Mouse (Mus musculus): ENCODE results near the gene Atxn7. TPM values are rescaled to one million over a fixed set of nuclear protein-coding genes. Genes with fewer than 3 reads are reported as not detected.

Gene Atxn7
- polyA plus RNA-seq, 1 experiment from 2014 or later: 3.0 TPM

DNA sequence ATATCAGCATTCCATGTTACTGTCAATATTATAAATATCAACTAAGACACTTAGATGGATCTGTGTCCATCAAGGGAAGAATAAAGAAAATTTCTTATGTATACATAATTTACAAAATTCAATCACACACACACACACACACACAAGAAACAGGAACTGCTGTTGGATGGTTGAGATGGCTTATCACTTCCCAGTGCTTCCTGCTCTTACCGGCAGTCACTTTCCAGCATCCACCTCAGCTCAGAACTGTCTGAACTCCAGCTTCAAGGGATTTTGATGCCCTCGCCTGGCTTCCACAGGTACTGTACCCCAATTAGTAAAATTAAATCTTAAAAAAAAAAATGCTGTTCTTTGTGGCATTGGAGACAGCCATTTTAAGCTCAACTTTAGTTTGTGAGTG is 27.2 kb downstream of the Atxn7 start:
- no peak for ATAC-seq (replicated peaks; ENCODE audit: insufficient number of reproducible peaks, insufficient read depth, low FRiP score, low read depth)
- Histone ChIP-seq H3K27ac (no peak overlapping the region), H3K9me3 (replicated peaks) (no peaks in the 10 kb centered on the region), H3K4me3 (no peak overlapping the region), H3K4me1 (replicated peaks) (no peaks in the 10 kb centered on the region), H3K27me3 (no peaks in the 10 kb centered on the region), H3K4me2 (no peak overlapping the region), H3K9ac (no peak overlapping the region), H3K36me3 (no peaks in the 10 kb centered on the region)
- WGBS: 44% methylated on average over 2 of the region's 2 CpGs

DNA sequence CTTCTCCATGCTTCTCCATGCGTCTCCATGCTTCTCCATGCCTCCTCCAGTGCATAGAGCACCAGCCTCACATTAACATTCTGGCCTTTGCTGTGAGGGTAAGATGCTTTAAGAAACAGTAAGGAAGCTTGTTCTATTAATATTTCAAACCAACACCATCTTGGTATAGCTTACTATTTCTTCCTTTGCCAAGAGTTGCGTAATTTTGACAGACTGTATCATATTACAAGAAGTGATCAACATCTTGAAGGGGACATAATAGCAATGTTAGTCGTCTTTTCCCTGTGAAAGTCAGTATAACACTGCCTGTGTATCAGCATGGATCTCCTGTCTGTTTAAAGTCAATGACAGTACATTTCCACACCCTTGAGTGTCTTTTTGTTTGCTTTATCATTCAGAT is 29.5 kb downstream of the Atxn7 start:
- 83% methylated on average over 3 of the region's 3 CpGs for WGBS

DNA sequence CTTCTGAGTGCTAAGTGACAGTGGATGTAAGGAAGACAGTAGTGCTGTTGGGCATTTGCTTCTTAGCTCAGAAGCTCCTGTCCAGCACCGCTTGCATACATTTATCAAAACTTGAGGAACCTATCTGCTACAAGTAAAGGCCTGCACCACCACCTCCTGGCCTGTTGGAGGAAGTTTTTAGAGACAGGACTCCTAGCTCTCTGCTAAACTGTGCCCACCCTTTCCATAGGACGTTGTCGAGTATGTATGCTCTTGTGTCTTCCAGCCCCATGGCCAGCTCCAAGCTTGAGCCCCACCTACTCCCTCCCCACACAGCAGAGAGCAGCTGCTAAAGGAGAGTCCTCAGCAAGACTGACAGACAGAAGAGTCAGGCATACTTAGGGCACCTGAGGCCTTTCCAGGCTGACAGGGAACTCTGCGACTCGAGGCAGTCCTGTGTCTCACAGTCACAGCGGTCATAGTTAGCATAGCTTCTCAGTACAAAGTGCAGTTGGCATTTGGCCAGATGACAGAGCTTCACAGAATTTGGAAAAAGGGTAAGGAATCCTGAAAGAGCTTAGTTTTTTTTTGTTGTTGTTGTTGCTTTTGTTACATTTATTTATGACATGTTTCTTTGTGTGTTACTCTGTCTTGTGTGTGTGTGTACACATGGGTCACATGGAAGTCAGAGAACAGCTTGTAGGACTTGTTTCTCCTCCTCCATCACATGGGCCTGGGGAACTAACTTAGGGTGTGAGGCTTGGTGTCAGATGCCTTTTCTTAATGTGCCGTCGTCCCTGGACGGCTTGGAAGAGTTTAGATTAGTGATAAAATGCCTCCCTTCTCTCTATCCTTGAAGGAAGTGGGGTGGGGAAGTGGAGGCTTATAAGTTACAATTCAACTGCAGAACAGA is 34.2 kb downstream of the Atxn7 start:
- H3K27me3 ChIP-seq: no peaks in the 10 kb centered on the region
- no peak overlapping the region for H3K9ac ChIP-seq
- no peak for ATAC-seq (replicated peaks; ENCODE audit: insufficient number of reproducible peaks, insufficient read depth, low FRiP score, low read depth)
- H3K9me3 ChIP-seq (replicated peaks): no peaks in the 10 kb centered on the region
- WGBS: 27% methylated on average over 9 of the region's 9 CpGs
- H3K27ac ChIP-seq: no peak overlapping the region
- peaks cover 13% of the 10 kb centered on the region for H3K4me1 ChIP-seq (replicated peaks)
- no peak overlapping the region for H3K4me3 ChIP-seq
- no peaks in the 10 kb centered on the region for H3K36me3 ChIP-seq
- H3K4me2 ChIP-seq: no peak overlapping the region

More for the DNA sequence above, 29.5 kb downstream of the Atxn7 start:
- Histone ChIP-seq H3K27ac (no peak overlapping the region), H3K9me3 (replicated peaks) (no peaks in the 10 kb centered on the region), H3K4me1 (replicated peaks) (peaks cover 8% of the 10 kb centered on the region), H3K4me3 (no peak overlapping the region), H3K9ac (no peak overlapping the region), H3K27me3 (no peaks in the 10 kb centered on the region), H3K4me2 (no peak overlapping the region), H3K36me3 (no peaks in the 10 kb centered on the region)
- no peak for ATAC-seq (replicated peaks; ENCODE audit: insufficient number of reproducible peaks, insufficient read depth, low FRiP score, low read depth)

DNA sequence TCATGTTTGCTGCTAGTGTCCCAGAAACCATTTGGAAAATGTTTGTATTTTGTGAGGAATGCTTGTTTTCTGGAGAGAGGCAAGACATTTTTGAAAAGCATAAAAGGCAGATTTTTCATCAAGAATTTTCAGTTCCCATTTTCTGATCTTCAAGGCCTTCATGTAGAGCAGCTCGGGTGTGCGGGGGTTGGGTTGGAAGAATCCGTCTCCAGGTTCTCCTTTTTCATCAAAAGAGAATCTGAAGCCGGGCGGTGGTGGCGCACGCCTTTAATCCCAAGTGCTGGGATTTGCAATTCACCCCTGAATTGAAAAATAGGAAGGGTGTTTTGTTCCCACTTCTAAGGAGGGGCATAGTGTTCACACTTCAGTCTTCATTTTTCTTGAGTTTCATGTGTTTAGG is 41.5 kb downstream of the Atxn7 start:
- Histone ChIP-seq H3K36me3 (no peaks in the 10 kb centered on the region), H3K27ac (no peak overlapping the region), H3K27me3 (no peaks in the 10 kb centered on the region), H3K4me1 (replicated peaks) (no peaks in the 10 kb centered on the region), H3K9me3 (replicated peaks) (no peaks in the 10 kb centered on the region), H3K9ac (no peak overlapping the region), H3K4me2 (no peak overlapping the region), H3K4me3 (no peak overlapping the region)
- ATAC-seq (replicated peaks; ENCODE audit: insufficient number of reproducible peaks, insufficient read depth, low FRiP score, low read depth): no peak
- 92% methylated on average over 7 of the region's 7 CpGs for WGBS

- Histone ChIP-seq H3K4me2 (no peak overlapping the region), H3K9ac (no peak overlapping the region), H3K4me1 (replicated peaks) (peaks cover 14% of the 10 kb centered on the region), H3K9me3 (replicated peaks) (no peaks in the 10 kb centered on the region), H3K27ac (no peak overlapping the region), H3K27me3 (no peaks in the 10 kb centered on the region), H3K4me3 (no peak overlapping the region), H3K36me3 (no peaks in the 10 kb centered on the region)
- ATAC-seq (replicated peaks; ENCODE audit: insufficient number of reproducible peaks, insufficient read depth, low FRiP score, low read depth): no peak
- WGBS: 37% methylated on average over 6 of the region's 6 CpGs
These were observed 48.5 kb downstream of the Atxn7 start for GRCm38 (mm10) chr14:14009712-14010111.

GRCm38 (mm10) chr14:14012383-14013251 is 51.4 kb downstream of the Atxn7 start:
- Histone ChIP-seq H3K4me1 (replicated peaks) (peaks cover 14% of the 10 kb centered on the region), H3K27ac (peak overlapping the region; percentile 100), H3K27me3 (no peaks in the 10 kb centered on the region), H3K4me2 (peak overlapping the region; percentile 87), H3K4me3 (peak overlapping the region; percentile 89), H3K36me3 (no peaks in the 10 kb centered on the region), H3K9me3 (replicated peaks) (no peaks in the 10 kb centered on the region), H3K9ac (peak overlapping the region; percentile 96)
- under 1% methylated on average over 86 of the region's 116 CpGs for WGBS
- peak; percentile 94 for ATAC-seq (replicated peaks; ENCODE audit: insufficient number of reproducible peaks, insufficient read depth, low FRiP score, low read depth)

GRCm38 (mm10) chr14:14013252-14013711 is 52.0 kb downstream of the Atxn7 start:
- peak overlapping the region; percentile 96 for H3K9ac ChIP-seq
- H3K4me1 ChIP-seq (replicated peaks): peaks cover 14% of the 10 kb centered on the region
- under 1% methylated on average over 26 of the region's 27 CpGs for WGBS
- peak overlapping the region; percentile 89 for H3K4me3 ChIP-seq
- peak overlapping the region; percentile 87 for H3K4me2 ChIP-seq
- H3K9me3 ChIP-seq (replicated peaks): no peaks in the 10 kb centered on the region
- 0 out of 2 replicates have a peak, but pooled peaks cover under 1% of the 10 kb centered on the region for H3K36me3 ChIP-seq
- ATAC-seq (replicated peaks; ENCODE audit: insufficient number of reproducible peaks, insufficient read depth, low FRiP score, low read depth): peak; percentile 41
- H3K27ac ChIP-seq: peak overlapping the region; percentile 100
- H3K27me3 ChIP-seq: no peaks in the 10 kb centered on the region

DNA sequence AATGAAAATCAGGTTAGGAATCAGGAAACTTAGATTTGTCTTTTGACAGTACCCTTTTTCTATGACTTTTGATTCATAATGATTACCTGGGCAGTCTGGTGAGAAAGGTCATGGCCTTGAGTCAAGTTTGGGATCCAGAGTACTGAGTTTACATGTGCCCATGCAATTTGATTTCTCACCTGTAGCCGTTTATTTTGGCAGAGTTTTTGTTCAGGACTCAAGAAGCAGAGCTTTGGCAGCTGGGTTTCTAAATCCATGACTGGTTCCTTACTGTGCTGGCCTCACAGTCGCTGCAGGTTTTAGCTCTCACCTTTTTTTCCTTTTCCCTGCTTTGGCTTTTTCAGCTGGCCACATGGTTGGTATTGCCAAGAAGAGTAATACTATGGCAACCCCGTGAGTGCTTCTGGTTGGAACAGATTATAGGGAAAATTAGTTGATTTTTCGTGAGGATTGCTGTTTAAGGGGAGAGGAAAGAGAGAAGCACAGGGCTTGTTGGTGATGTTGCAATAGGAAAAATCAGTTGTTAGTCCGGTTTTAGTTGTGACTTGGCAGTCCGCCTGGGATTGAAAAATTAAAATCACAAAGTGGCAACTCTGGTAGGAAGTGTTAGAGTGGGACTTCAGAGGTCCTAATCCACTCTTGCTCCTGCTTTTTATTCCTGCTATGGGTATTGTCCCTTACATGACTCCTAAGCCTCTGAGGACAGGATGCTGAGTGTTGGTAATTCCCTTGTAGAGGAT is 53.6 kb downstream of the Atxn7 start:
- no peak for ATAC-seq (replicated peaks; ENCODE audit: insufficient number of reproducible peaks, insufficient read depth, low FRiP score, low read depth)
- H3K9me3 ChIP-seq (replicated peaks): no peaks in the 10 kb centered on the region
- H3K4me1 ChIP-seq (replicated peaks): peaks cover 14% of the 10 kb centered on the region
- H3K4me2 ChIP-seq: no peak overlapping the region
- H3K27me3 ChIP-seq: no peaks in the 10 kb centered on the region
- 80% methylated on average over 6 of the region's 6 CpGs for WGBS
- no peak overlapping the region for H3K9ac ChIP-seq
- H3K27ac ChIP-seq: no peak overlapping the region
- H3K4me3 ChIP-seq: no peak overlapping the region
- H3K36me3 ChIP-seq: 0 out of 2 replicates have a peak, but pooled peaks cover 4% of the 10 kb centered on the region

DNA sequence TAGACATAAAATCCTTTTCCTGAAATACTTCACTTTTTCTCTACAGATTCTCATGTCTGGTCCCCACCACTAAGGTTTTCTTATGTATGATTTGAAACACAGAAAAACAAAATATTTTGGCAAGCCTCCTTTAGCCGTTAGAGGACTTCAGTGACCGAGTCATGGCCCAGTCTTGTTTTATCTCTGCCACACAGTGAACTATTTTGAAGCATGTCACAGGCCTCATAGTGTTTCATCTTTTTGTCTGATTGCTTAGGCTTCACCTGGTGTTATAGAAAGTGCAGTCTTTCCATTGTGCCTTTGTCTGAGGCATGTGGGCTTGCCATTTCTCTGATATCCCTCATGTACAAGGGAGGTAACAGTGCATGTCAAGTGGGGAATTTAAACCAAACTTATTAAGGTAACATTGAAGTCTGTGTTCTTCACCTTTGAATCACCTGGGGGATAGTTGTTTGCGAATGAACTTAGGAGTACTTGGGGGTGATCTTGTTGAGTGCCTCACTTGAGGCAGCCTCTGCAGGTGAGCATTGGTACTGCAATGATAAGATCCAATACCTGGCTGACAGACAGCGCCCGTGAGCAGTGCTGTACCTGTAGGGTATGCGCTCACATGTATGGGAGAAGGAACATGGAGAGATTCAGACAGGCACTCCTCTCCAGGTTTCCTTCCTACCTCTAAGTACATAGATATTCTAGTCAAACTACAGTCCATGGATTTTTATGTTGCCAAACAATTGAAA is 58.1 kb downstream of the Atxn7 start:
- Histone ChIP-seq H3K27me3 (no peaks in the 10 kb centered on the region), H3K27ac (no peak overlapping the region), H3K4me2 (no peak overlapping the region), H3K4me3 (no peak overlapping the region), H3K9me3 (replicated peaks) (no peaks in the 10 kb centered on the region), H3K4me1 (replicated peaks) (no peaks in the 10 kb centered on the region), H3K36me3 (peaks cover 11% of the 10 kb centered on the region; the same call in 1 of the 2 replicates), H3K9ac (no peak overlapping the region)
- no peak for ATAC-seq (replicated peaks; ENCODE audit: insufficient number of reproducible peaks, insufficient read depth, low FRiP score, low read depth)
- 82% methylated on average over 6 of the region's 6 CpGs for WGBS

- no peak overlapping the region for H3K4me3 ChIP-seq
- no peak overlapping the region for H3K4me2 ChIP-seq
- no peaks in the 10 kb centered on the region for H3K9me3 ChIP-seq (replicated peaks)
- WGBS: 90% methylated on average over 6 of the region's 6 CpGs
- no peak overlapping the region for H3K9ac ChIP-seq
- no peaks in the 10 kb centered on the region for H3K4me1 ChIP-seq (replicated peaks)
- peaks cover 11% of the 10 kb centered on the region; the same call in 1 of the 2 replicates for H3K36me3 ChIP-seq
- H3K27me3 ChIP-seq: no peaks in the 10 kb centered on the region
- H3K27ac ChIP-seq: no peak overlapping the region
- ATAC-seq (replicated peaks; ENCODE audit: insufficient number of reproducible peaks, insufficient read depth, low FRiP score, low read depth): no peak
These were observed 60.0 kb downstream of the Atxn7 start for GRCm38 (mm10) chr14:14021244-14021643.

Measured in heart, embryonic 15.5 days (tissue).